Mouse (Mus musculus) stomach, embryonic 16.5 days (tissue): ENCODE data around the gene C4b. TPM values are rescaled to one million over a fixed set of nuclear protein-coding genes. Genes with fewer than 3 reads are reported as not detected.
A peak's percentile ranks its signal among the peaks of the same experiment; 100 is the strongest.
"Not testable (repeated sequence)": the region's sequence is repeated elsewhere in the genome, so short reads cannot be mapped to it uniquely, and the experiment has no call there.

Experiments used
- ATAC-seq: fragments of 200-750 bp; cut with Nextera tagmentation; 2 replicates; pipeline ENCODE4 v1.8.0; 2017; ENCODE audit warnings: moderate number of reproducible peaks, moderate TSS enrichment; ENCODE audit not compliant: insufficient read depth, low FRiP score
- H3K27ac ChIP-seq: fragments of 300-500 bp; sonication (generic); 2 replicates; pipeline ENCODE4 v1.5.1; 2014; ENCODE audit warnings: low read length
- H3K27me3 ChIP-seq: fragments of 300-500 bp; sonication (generic); 2 replicates; pipeline ENCODE4 v1.6.1; 2014; ENCODE audit warnings: low read length, control low read depth, mixed read lengths; ENCODE audit not compliant: control insufficient read depth, insufficient read depth
- H3K36me3 ChIP-seq: fragments of 300-500 bp; sonication (generic); 2 replicates; pipeline ENCODE4 v1.6.1; 2014; ENCODE audit warnings: low read length; ENCODE audit not compliant: control insufficient read depth, insufficient read depth
- H3K4me1 ChIP-seq: fragments of 300-500 bp; sonication (generic); 2 replicates; pipeline ENCODE4 v1.6.1; 2014; ENCODE audit warnings: low read length, control low read depth, mixed read lengths; ENCODE audit not compliant: control insufficient read depth, insufficient read depth
- H3K4me2 ChIP-seq: fragments of 300-500 bp; sonication (generic); 2 replicates; pipeline ENCODE4 v1.6.1; 2014; ENCODE audit warnings: low read depth, low read length, mixed read lengths
- H3K4me3 ChIP-seq: fragments of 300-500 bp; sonication (generic); replicated peaks from 2 replicates; pipeline ENCODE4 v1.5.1; 2014; ENCODE audit warnings: mild to moderate bottlenecking, low read length
- H3K9ac ChIP-seq: fragments of 300-500 bp; sonication (generic); 2 replicates; pipeline ENCODE4 v1.6.1; 2014; ENCODE audit warnings: low read length
- H3K9me3 ChIP-seq: fragments of 300-500 bp; sonication (generic); replicated peaks from 2 replicates; pipeline ENCODE4 v1.6.1; 2016; ENCODE audit warnings: low read length, control low read depth; ENCODE audit not compliant: control insufficient read depth
- WGBS: fragments of 180-500 bp; shearing (Covaris S2); extraction: QIAGEN DNeasy Blood & Tissue Kit; methylation state at CpG from one replicate; pipeline ENCODE4 v1.1.7; 2014; 5-methylcytosine and 5-hydroxymethylcytosine counted together
- polyA plus RNA-seq: library from polyadenylated mRNA; unstranded; fragments of >200 nt; fragmentation: Nextera tagmentation; extraction: Ambion mirVana; gene quantifications from 2 replicates; pipeline ENCODE4 v1.2.1, GENCODE M21; 2015

The C4b gene
- polyA plus RNA-seq, 1 experiment from 2014 or later, result 0.89 TPM

DNA sequence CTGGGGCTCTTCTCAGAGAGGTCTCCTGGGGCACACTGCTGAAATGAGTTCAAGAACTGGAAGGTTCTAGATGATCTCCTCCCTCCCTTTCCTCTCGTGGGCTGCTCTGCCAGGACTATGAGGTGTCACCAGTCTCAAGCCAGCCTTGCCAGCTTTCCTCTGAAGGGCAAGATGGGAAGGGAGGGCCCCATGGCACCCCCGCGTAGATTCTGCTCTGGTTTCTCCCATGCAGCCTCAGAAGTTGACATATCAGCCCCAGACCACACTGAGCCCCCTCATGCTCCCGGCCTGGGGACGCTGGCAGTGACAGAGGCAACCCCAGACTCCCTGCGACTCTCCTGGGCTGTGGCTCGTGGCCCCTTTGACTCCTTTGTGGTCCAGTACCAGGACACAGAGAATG is 28.2 kb downstream of the C4b start:
- not testable (repeated sequence) for H3K27ac ChIP-seq, H3K36me3 ChIP-seq, ATAC-seq, H3K27me3 ChIP-seq, H3K4me3 ChIP-seq, H3K4me2 ChIP-seq, H3K9ac ChIP-seq, H3K9me3 ChIP-seq, H3K4me1 ChIP-seq
- WGBS, result 83% methylated on average over 6 of the region's 7 CpGs

DNA sequence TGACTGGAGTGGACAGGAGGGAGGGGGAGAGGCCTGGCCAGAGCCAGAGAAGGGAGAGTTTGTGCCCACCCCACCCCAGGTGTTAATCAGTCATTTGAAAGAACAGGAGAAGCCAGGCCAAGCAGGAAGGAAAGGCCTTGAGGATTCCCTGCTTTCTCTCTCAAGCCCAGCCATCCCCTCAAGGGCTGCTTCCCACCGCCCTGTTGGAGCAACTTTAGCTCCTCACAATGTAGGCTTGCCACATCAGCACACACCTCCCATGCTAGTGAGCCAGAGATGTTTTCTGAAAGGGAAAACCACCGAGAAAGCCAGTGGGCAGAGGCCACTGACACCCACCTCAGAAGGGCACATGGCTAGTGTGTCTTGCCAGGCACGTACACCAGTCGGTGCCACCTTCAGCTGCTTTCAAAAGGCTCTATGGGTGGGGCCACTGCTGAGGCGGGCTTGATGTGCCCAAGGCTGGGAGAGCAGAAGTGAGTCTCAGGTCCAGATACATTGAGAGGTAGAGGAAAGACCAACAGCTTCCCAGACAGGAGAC is 28.7 kb downstream of the C4b start:
- 75% methylated on average over 5 of the region's 5 CpGs for WGBS
- not testable (repeated sequence) for H3K27ac ChIP-seq, H3K27me3 ChIP-seq, H3K4me1 ChIP-seq, H3K4me2 ChIP-seq, H3K36me3 ChIP-seq, H3K4me3 ChIP-seq, H3K9me3 ChIP-seq, H3K9ac ChIP-seq, ATAC-seq

DNA sequence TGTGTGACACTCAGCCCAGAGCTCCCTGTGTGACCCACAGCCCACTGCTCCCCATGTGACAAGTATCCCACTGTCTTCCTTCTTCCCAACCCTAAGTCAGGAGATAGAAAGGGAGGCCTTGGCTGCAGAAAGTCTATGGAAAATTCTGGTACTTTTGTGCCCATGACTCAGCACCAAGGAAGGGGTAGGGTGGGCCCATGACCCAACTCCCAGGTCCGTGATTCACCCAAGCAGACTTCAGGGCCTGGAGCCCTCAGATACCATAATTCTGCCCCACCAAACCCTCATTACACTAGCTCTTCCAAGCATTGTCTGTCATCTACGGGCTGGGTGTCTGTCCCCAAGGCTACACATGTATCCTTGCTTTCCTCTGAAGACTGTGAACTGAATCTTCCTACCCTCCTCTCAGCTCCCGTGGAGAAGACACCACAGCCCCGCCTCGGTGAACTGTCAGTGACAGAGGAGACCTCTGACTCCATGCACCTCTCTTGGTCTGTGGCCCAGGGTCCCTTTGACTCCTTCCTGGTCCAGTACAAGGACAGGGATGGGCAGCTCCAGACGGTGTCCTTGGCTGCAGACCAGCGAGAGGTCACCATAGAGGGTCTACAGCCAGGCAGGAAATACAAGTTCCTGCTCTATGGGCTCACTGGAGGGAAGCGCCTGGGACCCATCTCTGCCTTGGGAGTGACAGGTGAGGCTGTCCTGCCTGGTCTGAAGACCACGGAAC is 29.3 kb downstream of the C4b start:
- not testable (repeated sequence) for H3K4me3 ChIP-seq, H3K4me2 ChIP-seq, H3K4me1 ChIP-seq, H3K9me3 ChIP-seq, H3K9ac ChIP-seq, H3K27me3 ChIP-seq, ATAC-seq, H3K27ac ChIP-seq, H3K36me3 ChIP-seq
- WGBS, result 70% methylated on average over 9 of the region's 9 CpGs

DNA sequence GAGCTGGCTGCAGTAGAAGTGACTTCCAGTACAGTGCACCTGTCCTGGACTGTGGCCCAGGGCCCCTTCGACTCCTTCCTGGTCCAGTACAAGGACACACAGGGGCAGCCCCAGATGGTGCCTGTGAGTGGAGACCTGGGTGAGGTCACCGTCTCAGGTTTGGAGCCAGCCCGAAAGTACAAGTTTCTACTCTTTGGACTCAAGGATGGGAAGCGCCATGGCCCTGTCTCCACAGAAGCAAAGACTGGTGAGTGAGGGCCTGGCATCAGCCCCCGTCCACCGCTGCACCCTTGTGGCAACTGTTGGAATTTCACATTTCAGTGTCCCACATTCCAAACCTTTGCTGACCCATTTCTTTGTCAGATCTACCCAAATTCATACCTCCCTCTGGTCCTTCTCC is 30.7 kb downstream of the C4b start:
- H3K4me1 ChIP-seq, result no peaks in the 10 kb centered on the region
- WGBS, result 40% methylated on average over 6 of the region's 6 CpGs
- H3K9me3 ChIP-seq, result no peaks in the 10 kb centered on the region
- H3K4me2 ChIP-seq, result no peak overlapping the region
- no peak overlapping the region for H3K27ac ChIP-seq
- no peaks in the 10 kb centered on the region for H3K27me3 ChIP-seq
- no peak overlapping the region for H3K9ac ChIP-seq
- no peaks in the 10 kb centered on the region for H3K36me3 ChIP-seq
- ATAC-seq, result no peak
- no peak overlapping the region for H3K4me3 ChIP-seq

DNA sequence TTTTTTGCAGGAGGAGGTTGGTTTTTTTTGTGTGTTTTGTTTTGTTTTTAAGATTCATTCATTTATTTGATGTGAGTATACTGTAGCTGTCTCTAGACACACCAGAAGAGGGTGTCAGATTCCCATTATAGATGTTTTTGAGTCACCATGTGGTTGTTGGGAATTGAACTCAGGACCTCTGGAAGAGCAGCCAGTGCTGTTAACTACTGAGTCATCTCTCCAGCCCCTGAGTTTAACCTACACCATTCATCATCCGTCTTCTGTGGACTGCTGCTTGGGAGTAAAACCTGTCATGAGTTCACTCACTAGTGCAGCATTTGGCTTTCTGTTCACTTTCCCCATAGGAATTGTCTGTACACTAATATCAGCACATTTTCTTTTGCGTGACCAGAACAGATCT is 37.2 kb downstream of the C4b start:
- H3K4me2 ChIP-seq, H3K9ac ChIP-seq, H3K36me3 ChIP-seq, H3K4me1 ChIP-seq, ATAC-seq, H3K9me3 ChIP-seq, H3K27me3 ChIP-seq, H3K27ac ChIP-seq, H3K4me3 ChIP-seq: not testable (repeated sequence)
- WGBS, result 79% methylated on average over 2 of the region's 2 CpGs

DNA sequence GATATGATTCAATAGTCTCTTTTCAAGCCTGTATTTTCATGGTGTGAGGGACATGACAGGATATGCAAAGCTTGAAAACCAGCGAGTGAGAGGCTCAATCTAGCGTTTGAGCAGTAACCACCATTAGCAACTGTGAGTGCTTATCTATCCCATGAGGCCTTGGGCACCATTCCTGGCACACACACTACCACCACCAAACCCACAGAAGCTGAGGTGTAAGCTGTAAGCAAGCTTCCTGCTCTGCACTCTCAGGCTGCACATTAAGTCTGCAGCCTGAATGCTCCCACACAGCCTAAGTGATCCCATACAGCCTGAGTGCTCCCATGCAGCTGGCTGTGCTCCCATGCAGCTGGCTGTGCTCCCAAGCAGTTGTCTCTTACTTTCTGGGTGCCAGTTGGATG is 43.0 kb downstream of the C4b start:
- 49% methylated on average over 2 of the region's 2 CpGs for WGBS
- no peaks in the 10 kb centered on the region for H3K4me1 ChIP-seq
- H3K27me3 ChIP-seq, result no peaks in the 10 kb centered on the region
- no peak overlapping the region for H3K27ac ChIP-seq
- no peak for ATAC-seq
- no peaks in the 10 kb centered on the region for H3K36me3 ChIP-seq
- H3K4me3 ChIP-seq, result no peak overlapping the region
- no peak overlapping the region for H3K9ac ChIP-seq
- no peak overlapping the region for H3K4me2 ChIP-seq
- no peaks in the 10 kb centered on the region for H3K9me3 ChIP-seq

DNA sequence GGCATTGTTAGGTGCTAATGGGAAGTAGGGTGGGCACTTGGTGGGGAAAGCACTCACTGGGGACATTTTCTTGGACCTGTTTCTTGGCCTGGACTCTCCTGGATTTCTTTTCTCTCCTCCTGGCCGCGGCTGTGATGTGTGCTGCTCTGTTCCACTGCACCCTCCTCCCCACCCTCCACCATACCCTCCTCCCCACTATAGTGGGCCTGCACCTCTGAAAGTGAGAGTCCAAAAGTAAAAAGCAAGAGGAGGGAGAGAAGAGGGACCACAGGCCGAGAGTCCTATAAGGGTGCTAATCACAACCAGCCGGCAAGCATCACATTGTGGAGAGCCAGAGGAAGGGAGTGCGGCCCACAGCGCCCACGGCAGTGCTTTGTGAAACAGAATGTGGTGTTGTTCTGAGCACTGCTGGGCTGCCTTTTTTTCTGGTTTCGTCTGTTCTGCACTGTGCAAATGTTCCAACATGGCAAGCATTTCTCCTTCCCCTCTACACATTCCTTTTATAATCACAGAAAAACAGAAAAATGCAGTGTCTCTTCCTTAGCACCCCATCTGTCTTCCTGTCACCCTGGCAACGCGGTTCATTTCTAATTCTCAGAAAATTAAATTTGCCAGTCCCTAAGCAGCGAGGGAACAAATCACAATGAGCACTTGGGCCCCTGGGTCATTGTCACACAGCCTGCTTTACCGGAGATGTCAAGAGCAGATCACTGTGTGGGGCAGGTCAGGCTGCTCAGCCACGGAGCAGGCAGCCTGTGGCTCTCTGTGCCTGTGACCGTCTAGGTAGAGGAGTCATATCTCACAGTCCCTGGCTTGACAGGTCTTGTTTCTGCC is 43.9 kb downstream of the C4b start:
- Histone ChIP-seq H3K9me3 (no peaks in the 10 kb centered on the region), H3K27ac (peak overlapping the region; percentile 14; the same call in 1 of the 2 replicates), H3K4me3 (no peak overlapping the region), H3K36me3 (no peaks in the 10 kb centered on the region), H3K9ac (no peak overlapping the region; the same call in 1 of the 2 replicates), H3K27me3 (no peaks in the 10 kb centered on the region), H3K4me2 (no peak overlapping the region), H3K4me1 (no peaks in the 10 kb centered on the region)
- WGBS, result 49% methylated on average over 14 of the region's 14 CpGs
- ATAC-seq, result no peak

DNA sequence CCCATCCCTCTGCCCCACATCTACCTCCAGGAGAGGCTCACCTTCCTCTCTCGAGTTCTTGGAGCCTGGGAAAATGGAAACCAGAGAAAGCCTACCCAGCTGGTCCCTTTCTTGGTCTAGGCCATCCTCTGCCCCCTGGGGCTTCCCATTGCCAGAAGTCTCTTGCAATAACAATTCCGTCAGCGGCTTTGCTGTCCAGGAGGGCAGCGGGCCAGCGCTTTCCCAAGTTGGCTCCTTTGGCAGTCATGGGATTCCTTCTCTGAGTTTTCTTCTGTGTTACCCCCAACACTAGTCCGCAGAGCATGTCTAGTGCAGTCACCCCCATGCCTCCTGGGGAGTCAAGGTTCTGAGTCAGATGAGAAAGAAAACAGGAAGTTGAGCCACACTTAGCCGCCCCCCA is 50.8 kb downstream of the C4b start:
- no peak overlapping the region for H3K4me2 ChIP-seq

DNA sequence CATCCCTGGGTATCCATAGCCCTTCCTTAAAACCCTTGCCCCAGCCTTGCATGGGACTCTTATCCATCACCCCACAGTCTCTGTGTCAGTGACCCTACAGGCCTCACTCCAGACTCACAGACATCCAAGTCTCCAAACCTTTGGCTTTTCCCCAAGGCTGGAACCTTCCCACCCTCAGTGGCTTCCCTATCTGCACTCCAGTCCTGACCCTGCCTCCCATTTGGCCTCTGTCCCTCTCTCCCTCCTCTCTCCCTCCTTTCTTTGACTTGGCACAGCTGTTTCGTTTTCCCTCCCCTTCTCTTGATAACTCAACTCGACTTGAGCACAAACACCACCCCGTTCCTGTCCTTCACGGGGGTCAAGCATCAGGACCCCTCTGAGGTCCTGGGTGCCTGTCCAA is 53.2 kb downstream of the C4b start:
- WGBS, result 39% methylated on average over 4 of the region's 4 CpGs
- H3K4me2 ChIP-seq, result no peak overlapping the region

More for the DNA sequence above, 50.8 kb downstream of the C4b start:
- Histone ChIP-seq H3K9me3 (no peaks in the 10 kb centered on the region), H3K4me1 (peaks cover 3% of the 10 kb centered on the region; the same call in 1 of the 2 replicates), H3K36me3 (no peaks in the 10 kb centered on the region), H3K9ac (no peak overlapping the region; the same call in 1 of the 2 replicates), H3K4me3 (no peak overlapping the region), H3K27me3 (no peaks in the 10 kb centered on the region), H3K27ac (no peak overlapping the region)
- WGBS, result 68% methylated on average over 7 of the region's 7 CpGs
- no peak for ATAC-seq

More for the DNA sequence above, 53.2 kb downstream of the C4b start:
- no peak for ATAC-seq
- Histone ChIP-seq H3K9ac (no peak overlapping the region), H3K36me3 (no peaks in the 10 kb centered on the region), H3K27ac (no peak overlapping the region), H3K4me1 (peaks cover 10% of the 10 kb centered on the region), H3K27me3 (no peaks in the 10 kb centered on the region), H3K9me3 (no peaks in the 10 kb centered on the region), H3K4me3 (no peak overlapping the region)
